Mouse (Mus musculus) small intestine, adult 2 months (tissue): ENCODE measurements around the gene Scn10a.

Experiments used
- CTCF ChIP-seq: fragments of 200-500 bp; IDR thresholded peaks from 2 replicates; pipeline ENCODE4 v1.5.1; 2012; ENCODE audit warnings: low read depth, mild to moderate bottlenecking, control low read depth, inconsistent platforms, low read length, moderate library complexity, mixed read lengths; ENCODE audit not compliant: insufficient replicate concordance, insufficient read length; ENCODE audit errors: extremely low read depth
- POLR2A ChIP-seq: fragments of 200-500 bp; IDR thresholded peaks from 2 replicates; pipeline ENCODE4 v1.6.1; 2012; ENCODE audit warnings: low read depth, mild to moderate bottlenecking, control low read depth, inconsistent platforms, low read length, moderate library complexity

- TF ChIP-seq CTCF (no peak), POLR2A (no peak)
Observed at GRCm38 (mm10) chr9:119570652-119571051, 148.5 kb downstream of the Scn10a start.
